Mouse (Mus musculus) heart, postnatal 36 days (tissue): ENCODE measurements around the gene Gm14214. TPM values are rescaled to one million over a fixed set of nuclear protein-coding genes. Genes with fewer than 3 reads are reported as not detected.

Experiments
- DNase-seq, 2 experiments: peaks; one replicate each; pipeline ENCODE4 v3.0.0; 2021 to 2022
- intact Hi-C: fragments of 180-260 bp; cut with DNase I; formaldehyde crosslinking; loops from one replicate; pipeline ENCODE4 v1.15.1; 2025
- total RNA-seq, 2 experiments: library from RNA; stranded (reverse); gene quantifications; 2 replicates each; pipeline ENCODE4 v1.2.3; 2021

The Gm14214 gene
- total RNA-seq, 2 experiments from 2014 or later = not detected

DNA sequence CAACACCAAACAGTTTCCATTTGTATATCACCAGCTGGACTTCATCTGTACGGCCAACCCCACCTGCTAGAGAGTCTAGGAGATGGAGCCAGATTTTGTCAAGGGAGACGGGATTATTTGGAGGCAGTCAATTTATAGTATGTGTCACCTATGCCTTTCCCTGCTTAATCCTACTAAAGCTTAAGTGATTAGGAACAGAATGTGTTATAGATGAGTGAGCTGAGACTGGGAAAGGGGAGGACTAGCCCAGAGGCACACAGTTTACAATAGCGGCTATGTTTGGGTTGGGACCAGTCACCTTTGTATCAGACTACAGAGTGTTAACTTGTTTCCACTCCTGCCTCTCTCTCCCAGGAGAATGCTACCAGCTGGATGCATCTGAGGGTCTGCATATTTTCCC, 9.8 kb upstream of the Gm14214 start:
- no peak for DNase-seq

GRCm38 (mm10) chr2:154776496-154776895, 6.7 kb upstream of the Gm14214 start:
- intact Hi-C loops = no loop called here
- DNase-seq = no peak

More for the DNA sequence above, 9.8 kb upstream of the Gm14214 start:
- intact Hi-C loops = loop anchor here (5.0 kb wide), 1 partner anchor 42 kb away; no protein-coding TSS in a partner anchor

- intact Hi-C loops = no loop called here
- DNase-seq = no peak
Measured at GRCm38 (mm10) chr2:154774032-154774431, 4.2 kb upstream of the Gm14214 start.

- intact Hi-C loops = no loop called here
- DNase-seq = no peak
Measured at GRCm38 (mm10) chr2:154771604-154772003, 1.8 kb upstream of the Gm14214 start.

- no peak for DNase-seq
- intact Hi-C loops = no loop called here
Measured at GRCm38 (mm10) chr2:154767051-154767450, 2.8 kb downstream of the Gm14214 start.

GRCm38 (mm10) chr2:154765554-154766008, 4.2 kb downstream of the Gm14214 start:
- no peak for DNase-seq
- intact Hi-C loops = no loop called here

DNA sequence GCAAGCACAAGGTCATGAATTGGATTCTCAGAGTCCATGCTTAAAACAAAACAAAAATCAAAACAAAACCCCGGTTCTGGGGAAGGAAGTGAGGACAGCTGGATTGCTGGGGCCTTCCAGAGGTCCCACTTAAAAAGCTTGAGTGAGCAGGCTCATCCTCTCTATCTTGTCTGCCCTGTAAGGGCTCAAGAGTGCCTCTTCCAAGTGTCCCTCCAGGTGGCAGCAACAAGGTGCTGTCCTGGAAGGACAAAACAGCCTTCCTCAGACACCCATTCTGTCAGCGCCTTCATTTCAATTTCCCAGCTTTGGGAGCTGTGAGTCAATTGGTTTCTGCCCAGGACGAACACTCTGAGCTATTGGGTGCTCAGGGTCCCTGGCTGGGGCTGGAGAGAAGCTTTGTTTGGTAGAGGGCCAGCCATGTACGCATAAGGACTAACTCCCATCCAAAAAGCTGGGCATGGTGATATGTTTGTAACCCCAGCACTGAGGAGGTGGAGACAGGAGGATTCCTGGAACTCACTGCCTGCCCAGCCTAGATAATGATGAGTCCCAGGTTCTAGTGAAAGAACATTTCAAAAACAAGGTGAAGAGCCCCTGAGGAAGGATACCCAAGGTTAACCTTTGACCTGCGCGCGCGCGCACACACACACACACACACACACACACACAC, 4.9 kb downstream of the Gm14214 start:
- intact Hi-C loops = no loop called here
- no peak for DNase-seq

DNA sequence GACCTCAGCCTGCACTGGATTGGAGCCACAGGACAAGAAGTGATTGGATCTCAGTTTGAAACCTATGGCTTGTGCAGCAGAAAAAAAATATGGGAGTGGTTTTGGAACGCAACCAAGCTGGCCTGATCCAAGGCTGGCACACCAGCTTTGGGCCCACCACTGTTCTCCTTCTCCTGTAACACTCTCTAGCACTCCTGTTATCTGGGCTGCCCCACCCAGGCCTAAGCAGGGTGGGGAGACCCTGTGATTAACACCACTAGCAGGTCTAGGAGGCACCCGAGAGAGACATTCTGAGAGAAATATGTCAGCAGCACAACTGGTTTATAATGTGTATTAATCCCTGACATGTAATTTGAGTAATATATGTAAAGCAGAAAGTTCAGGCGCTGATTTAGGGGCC, 6.6 kb downstream of the Gm14214 start:
- intact Hi-C loops = no loop called here
- DNase-seq = no peak

- DNase-seq = no peak
- intact Hi-C loops = no loop called here
Measured at GRCm38 (mm10) chr2:154758454-154758853, 11.4 kb downstream of the Gm14214 start.

DNA sequence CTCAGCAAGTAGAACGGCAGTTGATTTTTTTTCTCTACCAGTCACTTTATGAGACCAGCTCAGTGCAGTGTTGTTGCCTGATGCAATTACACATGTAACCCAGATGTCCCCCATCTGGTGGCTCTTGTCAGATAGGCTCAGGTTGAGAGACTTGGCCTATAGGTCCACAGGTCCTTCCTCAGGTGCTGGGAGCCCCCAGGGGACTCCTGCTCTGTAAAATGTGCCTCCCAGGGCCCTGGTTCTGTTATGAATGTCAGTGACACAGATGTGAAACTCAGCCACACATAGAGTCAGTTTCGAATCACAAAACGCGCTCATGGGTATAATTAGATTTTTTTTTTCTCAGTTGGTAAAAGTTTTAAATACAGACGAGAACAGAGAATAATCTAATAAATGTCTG, 12.1 kb downstream of the Gm14214 start:
- no peak for DNase-seq
- intact Hi-C loops = no loop called here

GRCm38 (mm10) chr2:154755791-154756190, 14.0 kb downstream of the Gm14214 start:
- intact Hi-C loops = no loop called here
- no peak for DNase-seq

DNA sequence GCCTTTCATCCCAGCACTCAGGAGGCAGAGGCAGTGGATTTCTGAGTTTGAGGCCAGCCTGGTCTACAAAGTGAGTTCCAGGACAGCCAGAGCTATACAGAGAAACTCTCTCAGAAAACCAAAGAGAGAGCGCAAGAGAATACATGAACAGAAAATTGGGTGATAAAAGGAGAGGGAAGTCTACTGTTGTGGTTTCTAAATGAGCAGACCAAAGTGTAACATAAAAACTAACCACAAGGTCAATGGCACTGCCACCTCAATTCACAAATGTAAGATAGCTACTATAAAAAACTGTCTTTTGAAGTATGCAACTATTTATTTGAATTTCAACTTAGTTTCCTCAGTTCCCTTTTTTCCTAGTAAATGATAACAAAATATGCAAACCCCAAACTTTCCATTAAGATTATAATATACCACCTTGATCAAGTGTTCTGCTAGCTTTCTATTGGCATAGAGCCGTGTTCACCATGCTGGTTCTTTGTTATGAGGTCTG, 15.7 kb downstream of the Gm14214 start:
- intact Hi-C loops = no loop called here
- DNase-seq = no peak

GRCm38 (mm10) chr2:154751924-154752323, 17.9 kb downstream of the Gm14214 start:
- intact Hi-C loops = no loop called here
- no peak for DNase-seq

GRCm38 (mm10) chr2:154749046-154750036, 20.5 kb downstream of the Gm14214 start:
- DNase-seq = no peak
- intact Hi-C loops = no loop called here

DNA sequence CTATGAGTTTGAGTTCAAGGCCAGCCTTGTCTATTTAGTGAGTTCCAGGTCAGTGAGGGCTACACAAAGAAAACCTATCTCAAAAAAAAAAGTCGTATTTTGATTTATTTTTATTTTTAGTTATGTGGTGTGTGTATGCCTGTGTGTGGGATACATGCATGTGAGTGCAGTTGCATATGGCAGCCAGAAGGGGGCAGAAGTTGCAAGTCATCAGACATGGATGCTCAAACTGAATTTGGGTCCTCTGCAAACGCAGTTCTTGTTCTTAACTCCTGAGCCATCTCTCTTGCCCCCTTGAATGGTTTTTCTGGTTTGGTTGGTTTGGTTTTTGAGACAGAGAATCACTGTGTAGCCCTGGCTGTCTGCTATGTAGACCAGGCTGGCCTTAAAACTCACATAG, 21.4 kb downstream of the Gm14214 start:
- intact Hi-C loops = no loop called here
- DNase-seq = no peak

- intact Hi-C loops = no loop called here
Measured at GRCm38 (mm10) chr2:154743915-154744314, 25.9 kb downstream of the Gm14214 start.

GRCm38 (mm10) chr2:154742911-154743819, 26.7 kb downstream of the Gm14214 start:
- DNase-seq = no peak
- intact Hi-C loops = no loop called here

More at GRCm38 (mm10) chr2:154743915-154744314, 25.9 kb downstream of the Gm14214 start:
- DNase-seq = no peak

DNA sequence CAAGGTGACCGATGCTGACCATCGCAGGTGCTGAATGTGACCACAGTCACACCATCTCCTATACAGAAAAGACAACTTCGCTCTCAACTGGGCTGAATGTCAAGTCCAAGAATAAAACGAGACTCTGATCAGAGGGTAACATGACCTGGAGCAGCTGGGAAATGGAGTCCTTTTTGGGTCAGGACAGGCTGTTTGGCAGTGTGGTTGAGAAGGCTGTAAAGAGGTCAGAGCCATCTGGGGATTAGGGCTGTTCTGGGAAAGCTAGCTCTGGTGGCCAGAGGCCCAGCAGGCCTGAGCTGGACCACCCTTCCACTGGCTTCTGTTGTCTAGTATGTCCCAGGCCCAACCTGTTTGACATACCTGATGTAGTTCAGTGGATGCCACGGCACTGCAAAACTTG, 31.2 kb downstream of the Gm14214 start:
- DNase-seq = no peak
- intact Hi-C loops = loop anchor here (5.0 kb wide), 1 partner anchor 44 kb away; no protein-coding TSS in a partner anchor

- intact Hi-C loops = loop anchor here (5.0 kb wide), 1 partner anchor 46 kb away; no protein-coding TSS in a partner anchor
- no peak for DNase-seq
Measured at GRCm38 (mm10) chr2:154735986-154736385, 33.8 kb downstream of the Gm14214 start.

DNA sequence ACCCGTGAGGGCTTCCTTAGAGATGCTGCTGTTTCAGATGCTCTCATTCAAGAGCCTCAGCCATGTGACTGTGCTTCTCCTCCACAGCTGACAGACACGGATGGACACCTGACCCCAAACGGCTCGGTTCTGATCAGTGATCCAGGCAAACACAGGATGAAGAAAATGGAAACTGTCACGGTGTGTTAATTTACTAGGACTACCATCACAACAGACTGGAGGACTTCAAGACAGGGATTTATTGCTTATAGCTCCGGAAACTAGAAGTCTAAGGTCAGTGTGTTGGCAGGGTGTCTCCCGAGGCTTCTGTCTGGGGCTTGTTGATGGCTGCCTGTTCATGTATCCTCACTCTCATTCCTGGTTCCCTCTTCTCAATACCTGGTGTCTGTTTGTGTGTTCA, 34.4 kb downstream of the Gm14214 start:
- intact Hi-C loops = loop anchor here (5.0 kb wide), 1 partner anchor 47 kb away; no protein-coding TSS in a partner anchor
- DNase-seq = no peak
